In the genomic region with DNA sequence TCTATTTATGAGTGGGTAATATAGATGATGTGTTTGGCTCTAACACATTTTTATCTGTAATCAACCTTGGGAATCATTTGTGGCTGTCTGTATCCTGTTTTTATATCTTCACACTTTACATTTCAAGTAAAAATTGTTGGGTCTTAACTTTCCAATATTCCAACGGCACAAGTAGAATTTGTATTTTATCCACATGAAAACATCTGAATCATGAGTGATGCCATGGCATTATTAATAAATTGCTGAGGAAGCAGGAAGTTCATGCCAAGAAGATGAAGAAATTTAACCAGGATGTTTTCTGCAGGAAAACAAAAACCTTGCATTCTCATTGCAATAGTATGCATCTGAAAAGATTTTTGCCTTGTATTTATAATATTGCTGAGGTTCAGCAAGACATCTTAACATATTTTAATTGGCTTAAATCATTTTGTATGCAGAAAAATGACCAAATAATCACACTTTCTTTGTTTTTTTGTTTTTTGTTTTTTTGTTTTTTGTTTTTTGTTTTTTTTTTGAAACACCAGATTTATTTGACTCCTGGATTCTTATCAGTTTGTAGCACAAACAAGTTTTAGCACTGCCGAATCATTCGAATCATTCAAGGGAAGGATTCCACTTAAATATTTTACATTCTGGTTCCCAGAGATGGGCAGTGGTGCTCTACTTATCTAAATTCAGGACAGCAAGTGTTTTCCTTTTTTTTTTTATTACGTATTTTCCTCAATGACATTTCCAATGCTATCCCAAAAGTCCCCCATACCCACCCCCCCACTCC, we compare ENCODE assay signal across 17 mouse cellular contexts. TPM values are rescaled to one million over a fixed set of nuclear protein-coding genes. Genes with fewer than 3 reads are reported as not detected.
"Had no signal": no experiment of that assay in that cellular context is flagged by ENCODE, and none has a peak within 500 bp of the region (broad histone marks: within the 10 kb centered on the region; RNA-seq: fewer than 3 reads in every experiment).

No protein-coding gene starts in this region.

- H3K4me2 ChIP-seq: neural tube, embryonic 13.5 days; neural tube, embryonic 15.5 days; stomach, embryonic 15.5 days had no signal

- H3K36me3 ChIP-seq: neural tube, embryonic 13.5 days; neural tube, embryonic 15.5 days; stomach, embryonic 15.5 days had no signal

- H3K9ac ChIP-seq: neural tube, embryonic 13.5 days; neural tube, embryonic 15.5 days; stomach, embryonic 15.5 days had no signal

- H3K27me3 ChIP-seq: neural tube, embryonic 13.5 days; neural tube, embryonic 15.5 days; stomach, embryonic 15.5 days had no signal

- H3K9me3 ChIP-seq: neural tube, embryonic 13.5 days; neural tube, embryonic 15.5 days; stomach, embryonic 15.5 days had no signal

- H3K27ac ChIP-seq: neural tube, embryonic 13.5 days; neural tube, embryonic 15.5 days; stomach, embryonic 15.5 days; stomach, postnatal 0 days had no signal

- H3K4me3 ChIP-seq: neural tube, embryonic 13.5 days; neural tube, embryonic 15.5 days; stomach, embryonic 15.5 days had no signal

- DNase-seq: retina, postnatal 1 day; right cerebral cortex, adult 18-20 months; right cerebral cortex, postnatal 14 days; right cerebral cortex, postnatal 25 days; right cerebral cortex, postnatal 4 days; spleen, adult 18-20 months; thymus, adult 18-20 months; thymus, adult 2 months; thymus, postnatal 14 days; thymus, postnatal 25 days; thymus, postnatal 36 days; thymus, postnatal 4 days had no signal

- H3K4me1 ChIP-seq: neural tube, embryonic 13.5 days; neural tube, embryonic 15.5 days; stomach, embryonic 15.5 days had no signal

RNA-seq across cellular contexts. Expression of a gene that starts 18.1 kb away (rescaled TPM):
- polyA plus RNA-seq: spleen, adult 2 months; thymus, adult 2 months had no signal
